Mouse (Mus musculus): ENCODE results near the gene Snx29.

DNA sequence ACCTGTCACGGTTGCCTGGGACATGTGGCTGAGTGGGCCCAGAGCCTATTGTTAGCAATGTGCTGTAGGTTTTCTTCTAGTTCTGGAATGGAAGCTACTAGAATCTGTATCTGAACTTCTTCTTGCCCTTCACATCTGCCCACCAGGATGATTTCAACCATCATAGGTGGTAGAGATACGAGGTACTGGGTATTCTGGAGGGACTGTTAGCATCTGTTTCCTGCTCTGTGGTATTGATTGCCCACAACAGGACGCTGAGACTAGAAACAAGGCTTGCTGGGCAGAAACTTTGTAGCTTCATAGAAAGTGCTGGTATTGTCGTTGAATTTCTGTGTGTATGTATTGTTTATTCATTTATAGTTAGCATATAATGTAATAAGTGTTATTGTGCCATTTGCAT is 118.9 kb downstream of the Snx29 start:
- TF ChIP-seq TAL1 (IDR thresholded peaks at IDR 0.05; ENCODE audit: low read length): no peak
- TF ChIP-seq GATA1 (IDR thresholded peaks at IDR 0.05; ENCODE audit: low read length): no peak

All from erythroblast, embryonic 14.5 days (primary cell).